Mouse (Mus musculus) frontal cortex, adult (tissue): Measurements from ENCODE around the gene Ssr1.

ENCODE experiments used
- ATAC-seq: cut with Nextera tagmentation; 2 replicates; pipeline ENCODE4 v1.9.2; 2017; ENCODE audit warnings: mild to moderate bottlenecking, moderate library complexity, mixed read lengths; ENCODE audit not compliant: low TSS enrichment

The Ssr1 gene

GRCm38 (mm10) chr13:37993704-37994404 lies at the start of gene Ssr1:
Gene Ssr1 (minus strand): TSS chr13:37994217.
- peak; percentile 98 for ATAC-seq

- no peak for ATAC-seq
These were observed 43.8 kb upstream of the Ssr1 start for GRCm38 (mm10) chr13:38037811-38038210.

GRCm38 (mm10) chr13:38037044-38037687 lies 43.1 kb upstream of the Ssr1 start, which contains the start of gene Cage1:
Gene Cage1 (minus strand): TSS chr13:38037069.
- peak; percentile 99 for ATAC-seq

GRCm38 (mm10) chr13:38036343-38037043 lies 42.5 kb upstream of the Ssr1 start, which contains the start of gene Riok1:
Gene Riok1 (plus strand): TSS chr13:38036995.
- peak; percentile 92 for ATAC-seq

- ATAC-seq: no peak
These were observed 34.4 kb upstream of the Ssr1 start for GRCm38 (mm10) chr13:38028407-38028806.

GRCm38 (mm10) chr13:38027618-38028248 lies 33.7 kb upstream of the Ssr1 start:
- no peak for ATAC-seq

GRCm38 (mm10) chr13:38025874-38026273 lies 31.9 kb upstream of the Ssr1 start:
- ATAC-seq: no peak

- no peak for ATAC-seq
These were observed 24.8 kb upstream of the Ssr1 start for GRCm38 (mm10) chr13:38018791-38019190.

GRCm38 (mm10) chr13:38015591-38015990 lies 21.6 kb upstream of the Ssr1 start:
- ATAC-seq: no peak

- ATAC-seq: no peak
These were observed 18.4 kb upstream of the Ssr1 start for GRCm38 (mm10) chr13:38012436-38012835.

- ATAC-seq: no peak
These were observed 16.5 kb upstream of the Ssr1 start for GRCm38 (mm10) chr13:38010444-38010910.

GRCm38 (mm10) chr13:38009721-38010408 lies 15.8 kb upstream of the Ssr1 start:
- no peak for ATAC-seq

- no peak for ATAC-seq
These were observed 14.0 kb upstream of the Ssr1 start for GRCm38 (mm10) chr13:38007972-38008371.

GRCm38 (mm10) chr13:38002461-38002860 lies 8.4 kb upstream of the Ssr1 start:
- ATAC-seq: no peak

- ATAC-seq: no peak
These were observed 5.7 kb upstream of the Ssr1 start for GRCm38 (mm10) chr13:37999713-38000112.

- ATAC-seq: no peak; the same call in none of the 2 replicates
These were observed 360 bp upstream of the Ssr1 start for GRCm38 (mm10) chr13:37994405-37994749.

GRCm38 (mm10) chr13:37993376-37993703 lies 677 bp downstream of the Ssr1 start:
- no peak for ATAC-seq

- no peak for ATAC-seq
These were observed 1.2 kb downstream of the Ssr1 start for GRCm38 (mm10) chr13:37992638-37993371.

- ATAC-seq: no peak
These were observed 4.3 kb downstream of the Ssr1 start for GRCm38 (mm10) chr13:37989701-37990100.

GRCm38 (mm10) chr13:37986166-37986565 lies 7.9 kb downstream of the Ssr1 start:
- no peak for ATAC-seq

GRCm38 (mm10) chr13:37981063-37981462 lies 13.0 kb downstream of the Ssr1 start:
- no peak for ATAC-seq
